Mouse (Mus musculus) testis, adult 10 weeks (tissue): ENCODE data around the gene Magea1. TPM values are rescaled to one million over a fixed set of nuclear protein-coding genes. Genes with fewer than 3 reads are reported as not detected.

ENCODE experiments used
- polyA plus RNA-seq: library from polyadenylated mRNA; stranded (reverse); fragments of 350-450 nt; fragmentation: Illumina TruSeq; extraction: RNeasy Lipid Tissue Mini Kit (QIAGEN cat#74804); gene quantifications from one replicate; pipeline ENCODE4 v1.2.3, GENCODE M21; 2014; ENCODE audit warnings: low read depth, low replicate concordance

Gene Magea1
- not detected for polyA plus RNA-seq

GRCm38 (mm10) chrX:155089693-155090092 lies at the start of gene Magea1:
Gene Magea1, minus strand, starts transcription at chrX:155089793.

GRCm38 (mm10) chrX:155128312-155128711 lies 38.7 kb upstream of the Magea1 start, which contains the start of gene Cldn34b2:
Gene Cldn34b2, minus strand, starts transcription at chrX:155128412.

GRCm38 (mm10) chrX:155093566-155093965 lies 4.0 kb upstream of the Magea1 start, which contains the start of gene Magea2:
Gene Magea2, minus strand, starts transcription at chrX:155093666.

GRCm38 (mm10) chrX:155063045-155063444 lies 26.5 kb downstream of the Magea1 start, which contains the start of gene Magea5:
Gene Magea5, minus strand, starts transcription at chrX:155063145.

Other genes starting within 250 kb of the Magea1 start
- 24.0 TPM for gene Cldn34b1, start 199.5 kb downstream of the Magea1 start, polyA plus RNA-seq
- 1.1 TPM for gene Magea6, start 153.8 kb downstream of the Magea1 start, polyA plus RNA-seq
- gene Magea3, start 140.3 kb downstream of the Magea1 start, polyA plus RNA-seq = 1.5 TPM
- gene Magea8, start 93.9 kb downstream of the Magea1 start, polyA plus RNA-seq = 3.0 TPM
- 2.6 TPM for gene Magea5, start 26.6 kb downstream of the Magea1 start, polyA plus RNA-seq
- 1.2 TPM for gene Magea2, start 3.9 kb upstream of the Magea1 start, polyA plus RNA-seq
- 31.6 TPM for gene Cldn34b2, start 38.6 kb upstream of the Magea1 start, polyA plus RNA-seq
- 21.9 TPM for gene Sat1, start 126.7 kb upstream of the Magea1 start, polyA plus RNA-seq
- gene Acot9, start 172.7 kb upstream of the Magea1 start, polyA plus RNA-seq = 116 TPM